Mouse (Mus musculus): ENCODE data around the gene Txnrd3. TPM values are rescaled to one million over a fixed set of nuclear protein-coding genes. Genes with fewer than 3 reads are reported as not detected.

Gene Txnrd3
- polyA plus RNA-seq, 1 experiment = 199 TPM

- H3K4me3 ChIP-seq (ENCODE audit: control insufficient read depth, low read depth, low read length) = no peak overlapping the region
- peaks cover 2% of the 10 kb centered on the region; the same call in 1 of the 2 replicates for H3K36me3 ChIP-seq (ENCODE audit: control insufficient read depth, insufficient read depth, low read length)
- H3K4me1 ChIP-seq (ENCODE audit: control insufficient read depth, insufficient read depth, low read length) = no peaks in the 10 kb centered on the region
- H3K27ac ChIP-seq (ENCODE audit: control insufficient read depth, insufficient read depth, low read depth, low read length) = no peak overlapping the region
- TF ChIP-seq CTCF (IDR thresholded peaks at IDR 0.05; ENCODE audit: control insufficient read depth, insufficient read depth, insufficient replicate concordance, low read depth, low read length) (no peak), POLR2A (IDR thresholded peaks at IDR 0.05; ENCODE audit: control insufficient read depth, low read depth, low read length) (no peak)
- no peaks in the 10 kb centered on the region for H3K27me3 ChIP-seq (ENCODE audit: control insufficient read depth, insufficient read depth, low read length)
Measured at GRCm38 (mm10) chr6:89658342-89658741, 14.6 kb downstream of the Txnrd3 start.

- Histone ChIP-seq H3K36me3 (ENCODE audit: control insufficient read depth, insufficient read depth, low read length) (peaks cover 2% of the 10 kb centered on the region; the same call in 1 of the 2 replicates), H3K27ac (ENCODE audit: control insufficient read depth, insufficient read depth, low read depth, low read length) (no peak overlapping the region), H3K27me3 (ENCODE audit: control insufficient read depth, insufficient read depth, low read length) (no peaks in the 10 kb centered on the region), H3K4me1 (ENCODE audit: control insufficient read depth, insufficient read depth, low read length) (no peaks in the 10 kb centered on the region), H3K4me3 (ENCODE audit: control insufficient read depth, low read depth, low read length) (no peak overlapping the region)
- TF ChIP-seq CTCF (IDR thresholded peaks at IDR 0.05; ENCODE audit: control insufficient read depth, insufficient read depth, insufficient replicate concordance, low read depth, low read length) (no peak), POLR2A (IDR thresholded peaks at IDR 0.05; ENCODE audit: control insufficient read depth, low read depth, low read length) (no peak)
Measured at GRCm38 (mm10) chr6:89658931-89659330, 15.1 kb downstream of the Txnrd3 start.

GRCm38 (mm10) chr6:89659692-89660423 is 16.1 kb downstream of the Txnrd3 start:
- Histone ChIP-seq H3K27me3 (ENCODE audit: control insufficient read depth, insufficient read depth, low read length) (no peaks in the 10 kb centered on the region), H3K4me3 (ENCODE audit: control insufficient read depth, low read depth, low read length) (no peak overlapping the region), H3K27ac (ENCODE audit: control insufficient read depth, insufficient read depth, low read depth, low read length) (no peak overlapping the region), H3K4me1 (ENCODE audit: control insufficient read depth, insufficient read depth, low read length) (no peaks in the 10 kb centered on the region), H3K36me3 (ENCODE audit: control insufficient read depth, insufficient read depth, low read length) (peaks cover 2% of the 10 kb centered on the region; the same call in 1 of the 2 replicates)
- no peak for TF ChIP-seq POLR2A (IDR thresholded peaks at IDR 0.05; ENCODE audit: control insufficient read depth, low read depth, low read length)
- TF ChIP-seq CTCF (IDR thresholded peaks at IDR 0.05; ENCODE audit: control insufficient read depth, insufficient read depth, insufficient replicate concordance, low read depth, low read length) = peak; percentile 61; the same call in 1 of the 2 replicates

- TF ChIP-seq POLR2A (IDR thresholded peaks at IDR 0.05; ENCODE audit: control insufficient read depth, low read depth, low read length) (no peak), CTCF (IDR thresholded peaks at IDR 0.05; ENCODE audit: control insufficient read depth, insufficient read depth, insufficient replicate concordance, low read depth, low read length) (no peak)
- H3K4me1 ChIP-seq (ENCODE audit: control insufficient read depth, insufficient read depth, low read length) = no peaks in the 10 kb centered on the region
- H3K36me3 ChIP-seq (ENCODE audit: control insufficient read depth, insufficient read depth, low read length) = peaks cover 2% of the 10 kb centered on the region; the same call in 1 of the 2 replicates
- no peaks in the 10 kb centered on the region for H3K27me3 ChIP-seq (ENCODE audit: control insufficient read depth, insufficient read depth, low read length)
- H3K4me3 ChIP-seq (ENCODE audit: control insufficient read depth, low read depth, low read length) = no peak overlapping the region
- no peak overlapping the region for H3K27ac ChIP-seq (ENCODE audit: control insufficient read depth, insufficient read depth, low read depth, low read length)
Measured at GRCm38 (mm10) chr6:89660490-89660889, 16.7 kb downstream of the Txnrd3 start.

GRCm38 (mm10) chr6:89662521-89662920 is 18.7 kb downstream of the Txnrd3 start:
- TF ChIP-seq POLR2A (IDR thresholded peaks at IDR 0.05; ENCODE audit: control insufficient read depth, low read depth, low read length) (no peak), CTCF (IDR thresholded peaks at IDR 0.05; ENCODE audit: control insufficient read depth, insufficient read depth, insufficient replicate concordance, low read depth, low read length) (no peak)
- H3K4me3 ChIP-seq (ENCODE audit: control insufficient read depth, low read depth, low read length) = no peak overlapping the region
- H3K4me1 ChIP-seq (ENCODE audit: control insufficient read depth, insufficient read depth, low read length) = no peaks in the 10 kb centered on the region
- H3K27me3 ChIP-seq (ENCODE audit: control insufficient read depth, insufficient read depth, low read length) = no peaks in the 10 kb centered on the region
- peaks cover 1% of the 10 kb centered on the region; the same call in 1 of the 2 replicates for H3K36me3 ChIP-seq (ENCODE audit: control insufficient read depth, insufficient read depth, low read length)
- H3K27ac ChIP-seq (ENCODE audit: control insufficient read depth, insufficient read depth, low read depth, low read length) = no peak overlapping the region

GRCm38 (mm10) chr6:89665155-89665554 is 21.4 kb downstream of the Txnrd3 start:
- H3K4me1 ChIP-seq (ENCODE audit: control insufficient read depth, insufficient read depth, low read length) = no peaks in the 10 kb centered on the region
- peaks cover 1% of the 10 kb centered on the region; the same call in 1 of the 2 replicates for H3K36me3 ChIP-seq (ENCODE audit: control insufficient read depth, insufficient read depth, low read length)
- H3K27ac ChIP-seq (ENCODE audit: control insufficient read depth, insufficient read depth, low read depth, low read length) = no peak overlapping the region
- H3K27me3 ChIP-seq (ENCODE audit: control insufficient read depth, insufficient read depth, low read length) = no peaks in the 10 kb centered on the region
- TF ChIP-seq CTCF (IDR thresholded peaks at IDR 0.05; ENCODE audit: control insufficient read depth, insufficient read depth, insufficient replicate concordance, low read depth, low read length) = no peak
- TF ChIP-seq POLR2A (IDR thresholded peaks at IDR 0.05; ENCODE audit: control insufficient read depth, low read depth, low read length) = no peak
- no peak overlapping the region for H3K4me3 ChIP-seq (ENCODE audit: control insufficient read depth, low read depth, low read length)

GRCm38 (mm10) chr6:89665667-89666066 is 21.9 kb downstream of the Txnrd3 start:
- H3K27me3 ChIP-seq (ENCODE audit: control insufficient read depth, insufficient read depth, low read length) = no peaks in the 10 kb centered on the region
- no peak for TF ChIP-seq POLR2A (IDR thresholded peaks at IDR 0.05; ENCODE audit: control insufficient read depth, low read depth, low read length)
- TF ChIP-seq CTCF (IDR thresholded peaks at IDR 0.05; ENCODE audit: control insufficient read depth, insufficient read depth, insufficient replicate concordance, low read depth, low read length) = no peak

More at GRCm38 (mm10) chr6:89665667-89666066, 21.9 kb downstream of the Txnrd3 start:
- Histone ChIP-seq H3K27ac (ENCODE audit: control insufficient read depth, insufficient read depth, low read depth, low read length) (no peak overlapping the region), H3K4me3 (ENCODE audit: control insufficient read depth, low read depth, low read length) (no peak overlapping the region), H3K36me3 (ENCODE audit: control insufficient read depth, insufficient read depth, low read length) (peaks cover 1% of the 10 kb centered on the region; the same call in 1 of the 2 replicates), H3K4me1 (ENCODE audit: control insufficient read depth, insufficient read depth, low read length) (no peaks in the 10 kb centered on the region)
